Mouse (Mus musculus) stomach, postnatal 0 days (tissue): ENCODE data around the gene Gm11114.

ENCODE experiments used
- CTCF ChIP-seq: IDR thresholded peaks from 2 replicates; pipeline ENCODE4 v1.5.1; 2016; ENCODE audit warnings: antibody characterized with exemption, low read depth, mild to moderate bottlenecking, moderate library complexity
- EP300 ChIP-seq: optimal IDR thresholded peaks from 2 replicates; pipeline ENCODE3; 2016; ENCODE audit warnings: antibody characterized with exemption

GRCm38 (mm10) chr9:85326292-85327241, 14.0 kb downstream of the Gm11114 start:
- TF ChIP-seq CTCF, result no peak
- no peak for TF ChIP-seq EP300
